ENCODE assay signal across 8 mouse cellular contexts in genomic region chr5:52618348-52619270, GRCm38 (mm10). TPM values are rescaled to one million over a fixed set of nuclear protein-coding genes. Genes with fewer than 3 reads are reported as not detected.
DNase-seq lines count a peak whose midpoint lies in the region; ATAC-seq and TF ChIP-seq lines count a peak whose summit lies in the region.

No protein-coding gene starts in this region.

- WGBS in forebrain, embryonic 13.5 days = under 1% methylated on average over 41 of the region's 41 CpGs
- WGBS in heart, embryonic 15.5 days = 1% methylated on average over 41 of the region's 41 CpGs

- no peak for TF ChIP-seq CTCF in brain, embryonic 14.5 days (IDR thresholded peaks at IDR 0.05; ENCODE audit: borderline replicate concordance, extremely low read depth, insufficient read depth, insufficient read length)

- peak overlapping the region; percentile 79 for H3K27ac ChIP-seq in forebrain, embryonic 13.5 days
- peak overlapping the region; percentile 94 for H3K27ac ChIP-seq in heart, embryonic 15.5 days

- no peaks in the 10 kb centered on the region for H3K27me3 ChIP-seq in forebrain, embryonic 13.5 days
- no peaks in the 10 kb centered on the region for H3K27me3 ChIP-seq in heart, embryonic 15.5 days

- peaks cover 20% of the 10 kb centered on the region for H3K4me1 ChIP-seq in forebrain, embryonic 13.5 days
- peaks cover 38% of the 10 kb centered on the region for H3K4me1 ChIP-seq in heart, embryonic 15.5 days (replicated peaks)

- peak overlapping the region; percentile 40 for H3K4me3 ChIP-seq in forebrain, embryonic 13.5 days
- H3K4me3 ChIP-seq in heart, embryonic 15.5 days = peak overlapping the region; percentile 44

- H3K4me2 ChIP-seq in forebrain, embryonic 13.5 days = peak overlapping the region; percentile 73
- H3K4me2 ChIP-seq in heart, embryonic 15.5 days = peak overlapping the region; percentile 69

- ATAC-seq in forebrain, embryonic 13.5 days = peak; percentile 89
- peak; percentile 89 for ATAC-seq in heart, embryonic 15.5 days (replicated peaks; ENCODE audit: insufficient number of reproducible peaks, insufficient read depth, low FRiP score, low read depth)

- TF ChIP-seq POLR2A in brain, embryonic 14.5 days (IDR thresholded peaks at IDR 0.05; ENCODE audit: borderline replicate concordance, extremely low read depth, insufficient read depth, insufficient read length, poor library complexity, severe bottlenecking) = no peak

- H3K36me3 ChIP-seq in forebrain, embryonic 13.5 days (ENCODE audit: poor library complexity, severe bottlenecking) = no peaks in the 10 kb centered on the region
- no peaks in the 10 kb centered on the region for H3K36me3 ChIP-seq in heart, embryonic 15.5 days

- DNase-seq in B cell, adult 2 months = peak; percentile 16 to 21
- peak; percentile 93 for DNase-seq in brain, embryonic 14.5 days (ENCODE audit: low read depth)
- DNase-seq in layer of hippocampus, adult 9-11 months = peak; percentile 94
- DNase-seq in lung, postnatal 10 days = peak; percentile 19
- peak; percentile 85 for DNase-seq in right cerebral cortex, postnatal 25 days
- DNase-seq in urinary bladder, postnatal 10 days (ENCODE audit: low spot score) = no peak

- H3K9me3 ChIP-seq in forebrain, embryonic 13.5 days (replicated peaks) = no peaks in the 10 kb centered on the region
- H3K9me3 ChIP-seq in heart, embryonic 15.5 days (replicated peaks) = no peaks in the 10 kb centered on the region

- H3K9ac ChIP-seq in forebrain, embryonic 13.5 days = peak overlapping the region; percentile 51
- peak overlapping the region; percentile 40 for H3K9ac ChIP-seq in heart, embryonic 15.5 days

RNA-seq across cellular contexts. Expression of gene Sepsecs, which starts 50.9 kb away (rescaled TPM):
- 10.5 and 11.1 TPM in 2 replicates for polyA plus RNA-seq in brain, embryonic 14.5 days (2012; rRNA removed)
- polyA plus RNA-seq in forebrain, embryonic 13.5 days (2015; fragmentation: Nextera tagmentation; extraction: Ambion mirVana) = 7.1 and 9.2 TPM in 2 replicates
- polyA plus RNA-seq in heart, embryonic 15.5 days (2015; fragmentation: Nextera tagmentation; extraction: Ambion mirVana) = 5.1 and 6.6 TPM in 2 replicates

RNA-seq across cellular contexts. Expression of gene Lgi2, which starts 52.3 kb away (rescaled TPM):
- polyA plus RNA-seq in brain, embryonic 14.5 days (2012; rRNA removed) = 3.1 and 8.3 TPM in 2 replicates
- polyA plus RNA-seq in forebrain, embryonic 13.5 days (2015; fragmentation: Nextera tagmentation; extraction: Ambion mirVana) = 0.77 and 0.87 TPM in 2 replicates
- polyA plus RNA-seq in heart, embryonic 15.5 days (2015; fragmentation: Nextera tagmentation; extraction: Ambion mirVana) = 1.7 and 2.7 TPM in 2 replicates
